Mouse (Mus musculus): ENCODE results near the gene Dvl2. TPM values are rescaled to one million over a fixed set of nuclear protein-coding genes. Genes with fewer than 3 reads are reported as not detected.

Dvl2 gene
- total RNA-seq, 1 experiment = 47.4 TPM

- Histone ChIP-seq H3K4me3 (ENCODE audit: insufficient read depth in 1 of 2, low read depth in 1 of 2, low read length in 2 of 2, poor library complexity in 1 of 2, severe bottlenecking in 1 of 2) (no peak overlapping the region), H3K4me1 (ENCODE audit: control insufficient read depth in 2 of 2, insufficient read depth in 2 of 2, low read length in 2 of 2, poor library complexity in 1 of 2) (peaks cover 0 to 2% of the 10 kb centered on the region in 2 experiments; a peak in 1 of 4 replicates), H3K36me3 (ENCODE audit: control insufficient read depth, insufficient read depth, low read length, poor library complexity, severe bottlenecking) (peaks cover 16% of the 10 kb centered on the region), H3K9ac (ENCODE audit: insufficient read depth, low read depth, low read length, poor library complexity, severe bottlenecking) (no peak overlapping the region), H3K9me3 (ENCODE audit: control insufficient read depth, insufficient read depth, low read depth, low read length) (no peaks in the 10 kb centered on the region), H3K27ac (ENCODE audit: insufficient read depth, low read depth, low read length, poor library complexity, severe bottlenecking) (no peak overlapping the region)
- DNase-seq (ENCODE audit: low read depth, low spot score) = no peak
- no peak for TF ChIP-seq ZNF384 (IDR thresholded peaks at IDR 0.05; ENCODE audit: low read depth, low read length)
- no peak for TF ChIP-seq HCFC1 (IDR thresholded peaks at IDR 0.05; ENCODE audit: borderline replicate concordance, insufficient read depth, low read length)
- TF ChIP-seq ZC3H11A (IDR thresholded peaks at IDR 0.05; ENCODE audit: borderline replicate concordance, low read depth, low read length) = no peak
- no peak for TF ChIP-seq CHD2 (IDR thresholded peaks at IDR 0.05; ENCODE audit: low read depth, low read length)
- TF ChIP-seq MAFK (IDR thresholded peaks at IDR 0.05; ENCODE audit: insufficient read depth, low read depth, low read length) = no peak
- in situ Hi-C loops (cut with MboI; ENCODE audit: low sequenced_read_pairs in 2 of 2, unreplicated experiment in 2 of 2) = no loop called here
These were observed 17.0 kb upstream of the Dvl2 start for GRCm38 (mm10) chr11:69983377-69983776.

GRCm38 (mm10) chr11:69984431-69984830 lies 16.0 kb upstream of the Dvl2 start:
- H3K4me3 ChIP-seq (ENCODE audit: insufficient read depth in 1 of 2, low read depth in 1 of 2, low read length in 2 of 2, poor library complexity in 1 of 2, severe bottlenecking in 1 of 2) = no peak overlapping the region

GRCm38 (mm10) chr11:69989949-69990348 lies 10.4 kb upstream of the Dvl2 start:
- H3K27ac ChIP-seq (ENCODE audit: insufficient read depth, low read depth, low read length, poor library complexity, severe bottlenecking) = no peak overlapping the region
- TF ChIP-seq MAFK (IDR thresholded peaks at IDR 0.05; ENCODE audit: insufficient read depth, low read depth, low read length) (no peak), ZC3H11A (IDR thresholded peaks at IDR 0.05; ENCODE audit: borderline replicate concordance, low read depth, low read length) (no peak), HCFC1 (IDR thresholded peaks at IDR 0.05; ENCODE audit: borderline replicate concordance, insufficient read depth, low read length) (no peak), CHD2 (IDR thresholded peaks at IDR 0.05; ENCODE audit: low read depth, low read length) (no peak), ZNF384 (IDR thresholded peaks at IDR 0.05; ENCODE audit: low read depth, low read length) (no peak)
- DNase-seq (ENCODE audit: low read depth, low spot score) = no peak
- H3K36me3 ChIP-seq (ENCODE audit: control insufficient read depth, insufficient read depth, low read length, poor library complexity, severe bottlenecking) = peaks cover 14% of the 10 kb centered on the region
- H3K4me3 ChIP-seq (ENCODE audit: insufficient read depth in 1 of 2, low read depth in 1 of 2, low read length in 2 of 2, poor library complexity in 1 of 2, severe bottlenecking in 1 of 2) = no peak overlapping the region
- in situ Hi-C loops (cut with MboI; ENCODE audit: low sequenced_read_pairs in 2 of 2, unreplicated experiment in 2 of 2) = no loop called here
- no peaks in the 10 kb centered on the region for H3K9me3 ChIP-seq (ENCODE audit: control insufficient read depth, insufficient read depth, low read depth, low read length)
- H3K4me1 ChIP-seq (ENCODE audit: control insufficient read depth in 2 of 2, insufficient read depth in 2 of 2, low read length in 2 of 2, poor library complexity in 1 of 2) = peaks cover 0 to 1% of the 10 kb centered on the region in 2 experiments; a peak in 1 of 4 replicates
- H3K9ac ChIP-seq (ENCODE audit: insufficient read depth, low read depth, low read length, poor library complexity, severe bottlenecking) = no peak overlapping the region

More at GRCm38 (mm10) chr11:69984431-69984830, 16.0 kb upstream of the Dvl2 start:
- no peaks in the 10 kb centered on the region for H3K9me3 ChIP-seq (ENCODE audit: control insufficient read depth, insufficient read depth, low read depth, low read length)
- no peak overlapping the region for H3K9ac ChIP-seq (ENCODE audit: insufficient read depth, low read depth, low read length, poor library complexity, severe bottlenecking)
- TF ChIP-seq CHD2 (IDR thresholded peaks at IDR 0.05; ENCODE audit: low read depth, low read length) (no peak), MAFK (IDR thresholded peaks at IDR 0.05; ENCODE audit: insufficient read depth, low read depth, low read length) (no peak), ZNF384 (IDR thresholded peaks at IDR 0.05; ENCODE audit: low read depth, low read length) (no peak)
- H3K4me1 ChIP-seq (ENCODE audit: control insufficient read depth in 2 of 2, insufficient read depth in 2 of 2, low read length in 2 of 2, poor library complexity in 1 of 2) = peaks cover 0 to 2% of the 10 kb centered on the region in 2 experiments; a peak in 1 of 4 replicates
- in situ Hi-C loops (cut with MboI; ENCODE audit: low sequenced_read_pairs in 2 of 2, unreplicated experiment in 2 of 2) = no loop called here
- no peak overlapping the region for H3K27ac ChIP-seq (ENCODE audit: insufficient read depth, low read depth, low read length, poor library complexity, severe bottlenecking)
- DNase-seq (ENCODE audit: low read depth, low spot score) = no peak
- H3K36me3 ChIP-seq (ENCODE audit: control insufficient read depth, insufficient read depth, low read length, poor library complexity, severe bottlenecking) = peaks cover 16% of the 10 kb centered on the region

GRCm38 (mm10) chr11:69990850-69991691 lies 9.3 kb upstream of the Dvl2 start, which contains the start of gene Gabarap:
TSS of gene Gabarap (plus strand) at chr11:69991143.
- TF ChIP-seq HCFC1 (IDR thresholded peaks at IDR 0.05; ENCODE audit: borderline replicate concordance, insufficient read depth, low read length) (peak; percentile 52; the same call in 1 of the 2 replicates), CHD2 (IDR thresholded peaks at IDR 0.05; ENCODE audit: low read depth, low read length) (peak; percentile 81), ZNF384 (IDR thresholded peaks at IDR 0.05; ENCODE audit: low read depth, low read length) (no peak), MAFK (IDR thresholded peaks at IDR 0.05; ENCODE audit: insufficient read depth, low read depth, low read length) (no peak)
- Histone ChIP-seq H3K36me3 (ENCODE audit: control insufficient read depth, insufficient read depth, low read length, poor library complexity, severe bottlenecking) (peaks cover 10% of the 10 kb centered on the region), H3K9me3 (ENCODE audit: control insufficient read depth, insufficient read depth, low read depth, low read length) (no peaks in the 10 kb centered on the region), H3K4me1 (ENCODE audit: control insufficient read depth in 2 of 2, insufficient read depth in 2 of 2, low read length in 2 of 2, poor library complexity in 1 of 2) (peaks cover 0 to 1% of the 10 kb centered on the region in 2 experiments; a peak in 1 of 4 replicates), H3K27ac (ENCODE audit: insufficient read depth, low read depth, low read length, poor library complexity, severe bottlenecking) (peak within 1 kb of the TSS; percentile 30), H3K4me3 (ENCODE audit: insufficient read depth in 1 of 2, low read depth in 1 of 2, low read length in 2 of 2, poor library complexity in 1 of 2, severe bottlenecking in 1 of 2) (peak within 1 kb of the TSS; percentile 61 to 85), H3K9ac (ENCODE audit: insufficient read depth, low read depth, low read length, poor library complexity, severe bottlenecking) (peak within 1 kb of the TSS; percentile 92)
- peak; percentile 95 for DNase-seq (ENCODE audit: low read depth, low spot score)
- in situ Hi-C loops (cut with MboI; ENCODE audit: low sequenced_read_pairs in 2 of 2, unreplicated experiment in 2 of 2) = no loop called here

All from ES-E14 (cell line).